Mouse (Mus musculus): ENCODE measurements around the gene Sectm1b. TPM values are rescaled to one million over a fixed set of nuclear protein-coding genes. Genes with fewer than 3 reads are reported as not detected.

The Sectm1b gene
- polyA plus RNA-seq, 1 experiment = not detected

DNA sequence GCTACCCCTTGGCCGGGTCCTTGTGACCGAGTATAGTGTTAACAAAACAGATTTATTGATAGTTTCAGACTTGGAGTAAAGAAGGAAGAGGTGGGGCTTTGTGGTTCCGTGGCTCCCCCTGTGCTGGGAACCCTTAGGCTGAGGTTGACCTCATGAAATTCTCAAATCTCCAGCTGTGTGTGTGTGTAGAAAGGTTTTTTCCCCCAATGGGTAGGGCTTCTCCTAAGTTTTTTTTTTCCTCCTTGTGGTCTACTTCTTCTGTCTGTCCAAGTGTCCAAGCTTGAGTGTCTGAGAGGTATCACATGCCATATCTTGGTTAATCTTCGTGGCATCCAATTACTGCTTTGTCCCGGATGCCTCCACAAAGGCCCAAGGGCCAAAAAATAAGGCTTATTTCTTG, 30.3 kb downstream of the Sectm1b start:
- no peak overlapping the region for H3K4me3 ChIP-seq (replicated peaks; ENCODE audit: control insufficient read depth, low read depth, low read length)
- TF ChIP-seq CTCF (IDR thresholded peaks at IDR 0.05; ENCODE audit: control insufficient read depth, insufficient read depth, low read length) = no peak
- no peak for TF ChIP-seq POLR2A (IDR thresholded peaks at IDR 0.05; ENCODE audit: borderline replicate concordance, control insufficient read depth, low read depth, low read length)
- H3K27ac ChIP-seq (ENCODE audit: control insufficient read depth, insufficient read depth, low read depth, low read length, poor library complexity) = no peak overlapping the region
- WGBS = 25% methylated on average over 5 of the region's 5 CpGs
- H3K4me1 ChIP-seq (ENCODE audit: control insufficient read depth, insufficient read depth, low read length) = no peaks in the 10 kb centered on the region; the same call in 1 of the 2 replicates

GRCm38 (mm10) chr11:121027259-121027658, 36.1 kb downstream of the Sectm1b start:
- H3K27ac ChIP-seq (ENCODE audit: control insufficient read depth, insufficient read depth, low read depth, low read length, poor library complexity) = no peak overlapping the region
- TF ChIP-seq POLR2A (IDR thresholded peaks at IDR 0.05; ENCODE audit: borderline replicate concordance, control insufficient read depth, low read depth, low read length) = no peak
- TF ChIP-seq CTCF (IDR thresholded peaks at IDR 0.05; ENCODE audit: control insufficient read depth, insufficient read depth, low read length) = no peak
- WGBS = 32% methylated on average over 7 of the region's 7 CpGs
- H3K4me1 ChIP-seq (ENCODE audit: control insufficient read depth, insufficient read depth, low read length) = no peaks in the 10 kb centered on the region; the same call in 1 of the 2 replicates
- no peak overlapping the region for H3K4me3 ChIP-seq (replicated peaks; ENCODE audit: control insufficient read depth, low read depth, low read length)

DNA sequence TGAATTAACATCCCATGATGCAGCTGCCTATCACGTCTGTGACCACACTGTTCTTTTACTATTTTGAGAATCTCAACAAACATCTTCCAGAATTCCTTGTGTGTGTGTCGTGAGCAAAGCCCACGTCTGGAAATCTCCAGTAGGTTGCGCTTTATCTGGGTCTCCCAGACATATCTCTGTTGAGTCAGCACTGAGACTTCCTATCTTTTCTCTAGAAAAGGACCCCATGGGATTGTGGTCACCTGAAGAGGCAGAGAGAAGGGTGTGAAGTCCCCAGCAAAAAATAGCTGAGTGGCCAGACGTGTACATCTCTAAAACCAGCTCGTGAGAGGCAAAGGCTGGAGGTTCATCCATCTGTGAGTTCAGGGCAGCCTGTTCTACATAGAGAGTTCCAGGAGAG, 39.2 kb downstream of the Sectm1b start:
- H3K27ac ChIP-seq (ENCODE audit: control insufficient read depth, insufficient read depth, low read depth, low read length, poor library complexity) = no peak overlapping the region
- no peak overlapping the region for H3K4me3 ChIP-seq (replicated peaks; ENCODE audit: control insufficient read depth, low read depth, low read length)
- no peak for TF ChIP-seq CTCF (IDR thresholded peaks at IDR 0.05; ENCODE audit: control insufficient read depth, insufficient read depth, low read length)
- no peaks in the 10 kb centered on the region; the same call in 1 of the 2 replicates for H3K4me1 ChIP-seq (ENCODE audit: control insufficient read depth, insufficient read depth, low read length)
- WGBS = 38% methylated on average over 6 of the region's 6 CpGs

DNA sequence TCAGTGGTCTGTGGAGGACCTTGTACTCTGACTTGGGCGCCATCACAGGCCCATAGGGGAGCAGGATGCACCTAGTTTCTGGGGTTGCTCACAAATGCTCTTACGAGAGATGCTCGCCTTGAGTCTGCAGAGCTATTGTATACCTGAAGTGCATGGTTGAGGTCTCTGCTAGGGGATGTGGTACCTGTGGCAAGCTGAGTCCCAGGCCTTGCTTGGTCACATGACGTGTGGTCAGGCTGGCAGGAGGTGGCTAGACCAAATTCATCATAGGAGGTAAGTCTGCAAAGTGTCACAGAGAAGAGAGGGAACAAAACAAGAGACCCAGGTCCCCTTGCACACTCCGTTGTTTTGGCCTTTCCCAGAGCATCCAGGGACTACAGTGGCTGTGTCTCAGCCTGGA, 43.9 kb downstream of the Sectm1b start:
- no peaks in the 10 kb centered on the region; the same call in 1 of the 2 replicates for H3K4me1 ChIP-seq (ENCODE audit: control insufficient read depth, insufficient read depth, low read length)
- H3K4me3 ChIP-seq (replicated peaks; ENCODE audit: control insufficient read depth, low read depth, low read length) = no peak overlapping the region
- no peak overlapping the region for H3K27ac ChIP-seq (ENCODE audit: control insufficient read depth, insufficient read depth, low read depth, low read length, poor library complexity)
- TF ChIP-seq POLR2A (IDR thresholded peaks at IDR 0.05; ENCODE audit: borderline replicate concordance, control insufficient read depth, low read depth, low read length) (no peak), CTCF (IDR thresholded peaks at IDR 0.05; ENCODE audit: control insufficient read depth, insufficient read depth, low read length) (no peak)
- 70% methylated on average over 5 of the region's 5 CpGs for WGBS

DNA sequence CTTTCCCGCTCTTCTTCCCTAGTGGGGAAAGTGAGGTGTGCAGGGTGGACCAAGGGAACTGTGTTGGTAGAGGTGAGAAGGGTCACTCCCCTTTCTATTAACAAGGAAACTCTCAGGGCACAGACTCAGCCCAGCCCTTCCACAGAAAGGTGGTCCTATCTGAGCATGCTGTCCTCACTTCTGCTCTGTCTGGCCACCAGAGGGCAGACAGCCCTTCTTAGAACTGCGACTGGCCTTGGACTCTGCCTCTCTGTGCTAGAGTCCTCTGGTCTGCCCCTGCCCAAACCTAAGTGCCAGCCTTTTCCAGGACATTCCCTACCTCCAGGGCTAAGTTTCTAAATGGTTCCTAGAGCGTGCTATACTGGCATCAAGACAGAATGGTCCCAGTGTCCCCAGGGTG, 45.7 kb downstream of the Sectm1b start:
- no peak overlapping the region for H3K27ac ChIP-seq (ENCODE audit: control insufficient read depth, insufficient read depth, low read depth, low read length, poor library complexity)
- no peak overlapping the region for H3K4me3 ChIP-seq (replicated peaks; ENCODE audit: control insufficient read depth, low read depth, low read length)
- 47% methylated on average over 3 of the region's 3 CpGs for WGBS
- no peaks in the 10 kb centered on the region for H3K4me1 ChIP-seq (ENCODE audit: control insufficient read depth, insufficient read depth, low read length)
- no peak for TF ChIP-seq POLR2A (IDR thresholded peaks at IDR 0.05; ENCODE audit: borderline replicate concordance, control insufficient read depth, low read depth, low read length)
- TF ChIP-seq CTCF (IDR thresholded peaks at IDR 0.05; ENCODE audit: control insufficient read depth, insufficient read depth, low read length) = peak; percentile 84

- Histone ChIP-seq H3K4me1 (ENCODE audit: control insufficient read depth, insufficient read depth, low read length) (no peaks in the 10 kb centered on the region), H3K27ac (ENCODE audit: control insufficient read depth, insufficient read depth, low read depth, low read length, poor library complexity) (no peak overlapping the region), H3K4me3 (replicated peaks; ENCODE audit: control insufficient read depth, low read depth, low read length) (no peak overlapping the region)
- WGBS = 64% methylated on average over 6 of the region's 6 CpGs
- TF ChIP-seq CTCF (IDR thresholded peaks at IDR 0.05; ENCODE audit: control insufficient read depth, insufficient read depth, low read length) (no peak), POLR2A (IDR thresholded peaks at IDR 0.05; ENCODE audit: borderline replicate concordance, control insufficient read depth, low read depth, low read length) (no peak)
Measured at GRCm38 (mm10) chr11:121015472-121015871, 47.9 kb downstream of the Sectm1b start.

- Histone ChIP-seq H3K4me1 (ENCODE audit: control insufficient read depth, insufficient read depth, low read length) (no peaks in the 10 kb centered on the region), H3K27ac (ENCODE audit: control insufficient read depth, insufficient read depth, low read depth, low read length, poor library complexity) (no peak overlapping the region), H3K4me3 (replicated peaks; ENCODE audit: control insufficient read depth, low read depth, low read length) (no peak overlapping the region)
- no peak for TF ChIP-seq POLR2A (IDR thresholded peaks at IDR 0.05; ENCODE audit: borderline replicate concordance, control insufficient read depth, low read depth, low read length)
- TF ChIP-seq CTCF (IDR thresholded peaks at IDR 0.05; ENCODE audit: control insufficient read depth, insufficient read depth, low read length) = no peak
- WGBS = 51% methylated on average over 19 of the region's 19 CpGs
Measured at GRCm38 (mm10) chr11:121014896-121015300, 48.5 kb downstream of the Sectm1b start.

DNA sequence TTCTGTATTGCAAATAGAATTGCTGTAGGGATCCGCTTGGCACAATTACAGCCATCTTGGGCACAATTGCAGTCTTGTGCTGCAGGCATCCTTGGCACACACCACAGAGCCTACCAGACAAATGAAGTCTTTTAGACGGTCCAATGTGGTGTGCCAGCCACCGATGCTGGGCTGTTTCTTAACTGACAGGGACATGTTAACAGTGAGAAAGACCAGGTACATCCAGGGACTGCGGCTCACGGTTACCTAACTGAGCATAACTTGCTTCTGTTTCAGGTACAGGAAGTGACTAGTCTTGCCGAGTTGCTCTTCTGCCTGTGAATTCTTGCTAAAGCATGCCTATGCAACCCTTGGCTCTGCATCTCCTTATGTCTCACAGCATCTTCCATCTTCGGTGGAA, 49.7 kb downstream of the Sectm1b start:
- TF ChIP-seq CTCF (IDR thresholded peaks at IDR 0.05; ENCODE audit: control insufficient read depth, insufficient read depth, low read length) (no peak), POLR2A (IDR thresholded peaks at IDR 0.05; ENCODE audit: borderline replicate concordance, control insufficient read depth, low read depth, low read length) (no peak)
- H3K4me1 ChIP-seq (ENCODE audit: control insufficient read depth, insufficient read depth, low read length) = no peaks in the 10 kb centered on the region
- H3K27ac ChIP-seq (ENCODE audit: control insufficient read depth, insufficient read depth, low read depth, low read length, poor library complexity) = no peak overlapping the region
- no peak overlapping the region for H3K4me3 ChIP-seq (replicated peaks; ENCODE audit: control insufficient read depth, low read depth, low read length)
- WGBS = 71% methylated on average over 7 of the region's 7 CpGs

- Histone ChIP-seq H3K4me3 (replicated peaks; ENCODE audit: control insufficient read depth, low read depth, low read length) (no peak overlapping the region), H3K4me1 (ENCODE audit: control insufficient read depth, insufficient read depth, low read length) (no peaks in the 10 kb centered on the region), H3K27ac (ENCODE audit: control insufficient read depth, insufficient read depth, low read depth, low read length, poor library complexity) (no peak overlapping the region)
- TF ChIP-seq CTCF (IDR thresholded peaks at IDR 0.05; ENCODE audit: control insufficient read depth, insufficient read depth, low read length) (no peak), POLR2A (IDR thresholded peaks at IDR 0.05; ENCODE audit: borderline replicate concordance, control insufficient read depth, low read depth, low read length) (no peak)
- 93% methylated on average over 3 of the region's 3 CpGs for WGBS
Measured at GRCm38 (mm10) chr11:121010044-121010755, 53.2 kb downstream of the Sectm1b start.

Measured in bone marrow, adult 2 months (tissue).